Mouse (Mus musculus): ENCODE results near the gene Spsb3. TPM values are rescaled to one million over a fixed set of nuclear protein-coding genes. Genes with fewer than 3 reads are reported as not detected.

Spsb3 gene
- total and polyA plus RNA-seq, 3 experiments: 14.4 to 23.3 (median 21.3) TPM

- no peak for DNase-seq (ENCODE audit: extremely low read depth)
- peaks cover 0 to 25% of the 10 kb centered on the region in 2 experiments; a peak in 2 of 4 replicates for H3K4me1 ChIP-seq (ENCODE audit: control insufficient read depth in 1 of 2, insufficient read depth in 2 of 2)
- H3K9ac ChIP-seq (ENCODE audit: insufficient read depth, low read depth): no peak overlapping the region; the same call in 1 of the 2 replicates
- H3K27ac ChIP-seq (ENCODE audit: insufficient read depth, low read depth): no peak overlapping the region
- H3K9me3 ChIP-seq (replicated peaks; ENCODE audit: low read length): no peaks in the 10 kb centered on the region
- peak overlapping the region in 2 of 3 experiments; percentile 74 to 75 for H3K4me3 ChIP-seq (replicated peaks in 1 of 3; ENCODE audit: low read depth in 2 of 3, low read length in 2 of 3, poor library complexity in 1 of 3)
- peaks cover 10% of the 10 kb centered on the region for H3K27me3 ChIP-seq (replicated peaks)
- no peaks in the 10 kb centered on the region for H3K79me2 ChIP-seq (replicated peaks; ENCODE audit: control insufficient read depth, extremely low read depth, insufficient read depth, poor library complexity, severe bottlenecking)
- dilution Hi-C loops (cut with MboI; ENCODE audit: extremely low pct_ligation_motif_present, extremely low pct_unique_long_range_greater_than_20kb, low sequenced_read_pairs) (no loop called here), in situ Hi-C loops (cut with MboI; ENCODE audit: low pct_ligation_motif_present, low pct_unique_long_range_greater_than_20kb, low sequenced_read_pairs) (no loop called here)
- TF ChIP-seq SIN3A (IDR thresholded peaks at IDR 0.05; ENCODE audit: low read length) (no peak), NRF1 (IDR thresholded peaks at IDR 0.05; ENCODE audit: low read depth, low read length) (no peak), MYC (IDR thresholded peaks at IDR 0.05; ENCODE audit: low read depth, low read length) (no peak), CHD1 (IDR thresholded peaks at IDR 0.05; ENCODE audit: low read depth, low read length) (no peak), POLR2AphosphoS2 (IDR thresholded peaks at IDR 0.05; ENCODE audit: low read depth, low read length) (no peak), SMC3 (IDR thresholded peaks at IDR 0.05; ENCODE audit: low read depth, low read length) (no peak), USF2 (conservative IDR thresholded peaks at IDR 0.05; ENCODE audit: low read depth, low read length) (no peak), CHD2 (IDR thresholded peaks at IDR 0.05; ENCODE audit: low read length) (no peak), ETS1 (conservative IDR thresholded peaks at IDR 0.05; ENCODE audit: low read depth, low read length) (no peak), GABPA (IDR thresholded peaks at IDR 0.05; ENCODE audit: insufficient replicate concordance, low read depth, low read length) (no peak), USF1 (IDR thresholded peaks at IDR 0.05; ENCODE audit: low read depth, low read length) (no peak), TBP (conservative IDR thresholded peaks at IDR 0.05; ENCODE audit: low read depth, low read length) (no peak), NELFE (IDR thresholded peaks at IDR 0.05; ENCODE audit: low read depth, low read length) (no peak)
- peak overlapping the region; percentile 42 for H3K4me2 ChIP-seq (ENCODE audit: insufficient read depth, low read depth, poor library complexity, severe bottlenecking)
- peaks cover 8 to 16% of the 10 kb centered on the region in 2 experiments for H3K36me3 ChIP-seq (replicated peaks in 1 of 2; ENCODE audit: control insufficient read depth in 1 of 2, insufficient read depth in 1 of 2, low read length in 1 of 2)
Observed at GRCm38 (mm10) chr17:24848600-24849031, 37.8 kb upstream of the Spsb3 start.

DNA sequence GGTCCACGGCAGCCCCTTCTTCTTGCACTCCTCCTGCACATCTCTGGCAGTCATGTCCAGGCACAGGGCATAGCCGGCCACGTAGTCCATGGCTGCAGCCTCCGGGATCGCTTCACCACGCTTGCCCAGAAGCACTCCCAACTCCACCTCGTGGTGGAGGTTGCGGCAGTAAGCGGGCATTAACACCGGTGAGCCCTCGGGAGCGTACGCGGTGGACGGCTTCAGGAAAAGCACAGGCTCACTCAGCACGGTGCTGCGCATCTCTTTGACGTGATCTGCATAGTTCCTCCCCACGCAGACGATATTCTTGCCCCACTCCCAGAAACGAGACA, 36.7 kb upstream of the Spsb3 start:
- in situ Hi-C loops (cut with MboI; ENCODE audit: low pct_ligation_motif_present, low pct_unique_long_range_greater_than_20kb, low sequenced_read_pairs): loop anchor here (5.0 kb wide), 1 partner anchor 38 kb away; the partner anchor contains the start of genes Nubp2 and Spsb3
- Histone ChIP-seq H3K36me3 (replicated peaks in 1 of 2; ENCODE audit: control insufficient read depth in 1 of 2, insufficient read depth in 1 of 2, low read length in 1 of 2) (peaks cover 11 to 20% of the 10 kb centered on the region in 2 experiments), H3K27ac (ENCODE audit: insufficient read depth, low read depth) (peak overlapping the region; percentile 62), H3K4me2 (ENCODE audit: insufficient read depth, low read depth, poor library complexity, severe bottlenecking) (peak overlapping the region; percentile 33), H3K4me3 (replicated peaks in 1 of 3; ENCODE audit: low read depth in 2 of 3, low read length in 2 of 3, poor library complexity in 1 of 3) (peak overlapping the region; percentile 71 to 75 (median 74)), H3K27me3 (replicated peaks) (peaks cover 10% of the 10 kb centered on the region), H3K79me2 (replicated peaks; ENCODE audit: control insufficient read depth, extremely low read depth, insufficient read depth, poor library complexity, severe bottlenecking) (no peaks in the 10 kb centered on the region), H3K4me1 (ENCODE audit: control insufficient read depth in 1 of 2, insufficient read depth in 2 of 2) (peaks cover 0 to 24% of the 10 kb centered on the region in 2 experiments; a peak in 2 of 4 replicates), H3K9ac (ENCODE audit: insufficient read depth, low read depth) (peak overlapping the region; percentile 33), H3K9me3 (replicated peaks; ENCODE audit: low read length) (no peaks in the 10 kb centered on the region)
- peak; percentile 73 for DNase-seq (ENCODE audit: extremely low read depth)
- dilution Hi-C loops (cut with MboI; ENCODE audit: extremely low pct_ligation_motif_present, extremely low pct_unique_long_range_greater_than_20kb, low sequenced_read_pairs): no loop called here
- TF ChIP-seq IRF4 (IDR thresholded peaks at IDR 0.05; ENCODE audit: low read depth, low read length): no peak
- no peak for TF ChIP-seq PAX5 (IDR thresholded peaks at IDR 0.05; ENCODE audit: low read length)
- TF ChIP-seq ZC3H11A (IDR thresholded peaks at IDR 0.05; ENCODE audit: low read depth, low read length): no peak
- TF ChIP-seq JUN (IDR thresholded peaks at IDR 0.05; ENCODE audit: insufficient read depth, low read depth, low read length): no peak
- TF ChIP-seq USF1 (IDR thresholded peaks at IDR 0.05; ENCODE audit: low read depth, low read length): no peak
- no peak for TF ChIP-seq GABPA (IDR thresholded peaks at IDR 0.05; ENCODE audit: insufficient replicate concordance, low read depth, low read length)
- TF ChIP-seq E2F4 (IDR thresholded peaks at IDR 0.05; ENCODE audit: insufficient replicate concordance, low read depth, low read length): no peak
- peak; percentile 59 for TF ChIP-seq NRF1 (IDR thresholded peaks at IDR 0.05; ENCODE audit: low read depth, low read length)
- TF ChIP-seq USF2 (conservative IDR thresholded peaks at IDR 0.05; ENCODE audit: low read depth, low read length): no peak
- peak; percentile 89 for TF ChIP-seq MXI1 (IDR thresholded peaks at IDR 0.05; ENCODE audit: low read depth, low read length)
- TF ChIP-seq CTCF (conservative IDR thresholded peaks at IDR 0.05 in 1 of 2, IDR thresholded peaks at IDR 0.05 in 1 of 2; ENCODE audit: low read depth in 2 of 2, low read length in 2 of 2): peak in 1 of 2 experiments; percentile 37; a peak in 2 of 4 replicates
- no peak for TF ChIP-seq MAZ (IDR thresholded peaks at IDR 0.05; ENCODE audit: low read depth, low read length)
- no peak for TF ChIP-seq ZNF384 (IDR thresholded peaks at IDR 0.05; ENCODE audit: low read depth, low read length)
- peak; percentile 54; the same call in 1 of the 2 replicates for TF ChIP-seq TBP (conservative IDR thresholded peaks at IDR 0.05; ENCODE audit: low read depth, low read length)
- TF ChIP-seq HCFC1 (IDR thresholded peaks at IDR 0.05; ENCODE audit: low read depth, low read length): no peak
- no peak for TF ChIP-seq ETS1 (conservative IDR thresholded peaks at IDR 0.05; ENCODE audit: low read depth, low read length)
- no peak for TF ChIP-seq CHD2 (IDR thresholded peaks at IDR 0.05; ENCODE audit: low read length)
- TF ChIP-seq TCF12 (IDR thresholded peaks at IDR 0.05; ENCODE audit: low read depth, low read length): peak; percentile 62; the same call in 1 of the 2 replicates
- no peak for TF ChIP-seq JUND (conservative IDR thresholded peaks at IDR 0.05; ENCODE audit: low read depth, low read length)
- no peak for TF ChIP-seq ZKSCAN1 (IDR thresholded peaks at IDR 0.05; ENCODE audit: borderline replicate concordance, low read depth, low read length)
- no peak for TF ChIP-seq KAT2A (IDR thresholded peaks at IDR 0.05; ENCODE audit: insufficient replicate concordance, low read length)
- TF ChIP-seq POLR2AphosphoS2 (IDR thresholded peaks at IDR 0.05; ENCODE audit: low read depth, low read length): no peak
- peak; percentile 20; the same call in 1 of the 2 replicates for TF ChIP-seq SMC3 (IDR thresholded peaks at IDR 0.05; ENCODE audit: low read depth, low read length)
- no peak for TF ChIP-seq RCOR1 (conservative IDR thresholded peaks at IDR 0.05; ENCODE audit: low read depth, low read length)
- TF ChIP-seq MYC (IDR thresholded peaks at IDR 0.05; ENCODE audit: low read depth, low read length): 0 out of 2 replicates have a peak, but pooled peaks have one; percentile 82
- TF ChIP-seq POLR2A (IDR thresholded peaks at IDR 0.05; ENCODE audit: low read depth, low read length): no peak
- TF ChIP-seq CHD1 (IDR thresholded peaks at IDR 0.05; ENCODE audit: low read depth, low read length): no peak
- peak; percentile 79 for TF ChIP-seq MAX (IDR thresholded peaks at IDR 0.05; ENCODE audit: low read length)

Data from CH12.LX (cell line).